Mouse (Mus musculus) monocyte, adult 2 months (primary cell): ENCODE measurements around the gene Ankrd63.

Experiments used
- DNase-seq, 2 experiments: peaks; one replicate each; pipeline ENCODE4 v3.0.0; 2022; ENCODE audit warnings: low spot score in 2 of 2, low read depth in 1 of 2

The Ankrd63 gene

DNA sequence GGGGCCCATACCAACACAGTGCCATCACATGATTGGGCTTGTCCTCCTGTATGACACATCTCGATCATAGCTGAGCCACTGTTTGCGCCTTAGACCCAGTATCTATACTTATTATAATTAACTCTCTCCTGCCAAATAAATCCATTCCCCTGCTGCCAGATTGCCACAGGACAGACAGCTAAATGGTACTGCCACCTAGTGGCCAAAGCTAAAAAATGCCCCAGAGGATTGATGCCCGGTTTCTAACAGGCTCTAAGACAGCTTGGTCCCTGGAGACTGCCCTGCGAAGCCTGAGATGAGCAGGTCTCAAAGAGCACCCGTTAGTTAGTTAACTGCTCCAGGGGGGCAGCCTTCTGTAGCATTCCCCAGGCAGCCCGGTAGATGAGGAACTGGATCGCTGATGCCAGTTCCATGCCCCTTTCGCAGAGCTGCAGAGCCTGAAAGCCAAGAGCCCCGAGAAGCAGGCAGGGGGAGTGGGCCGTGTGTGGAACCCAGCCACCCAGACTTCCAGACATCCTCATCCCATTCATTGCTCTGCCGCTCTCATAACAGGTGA lies 8.0 kb downstream of the Ankrd63 start:
- peak in 1 of 2 experiments; percentile 32 for DNase-seq

DNA sequence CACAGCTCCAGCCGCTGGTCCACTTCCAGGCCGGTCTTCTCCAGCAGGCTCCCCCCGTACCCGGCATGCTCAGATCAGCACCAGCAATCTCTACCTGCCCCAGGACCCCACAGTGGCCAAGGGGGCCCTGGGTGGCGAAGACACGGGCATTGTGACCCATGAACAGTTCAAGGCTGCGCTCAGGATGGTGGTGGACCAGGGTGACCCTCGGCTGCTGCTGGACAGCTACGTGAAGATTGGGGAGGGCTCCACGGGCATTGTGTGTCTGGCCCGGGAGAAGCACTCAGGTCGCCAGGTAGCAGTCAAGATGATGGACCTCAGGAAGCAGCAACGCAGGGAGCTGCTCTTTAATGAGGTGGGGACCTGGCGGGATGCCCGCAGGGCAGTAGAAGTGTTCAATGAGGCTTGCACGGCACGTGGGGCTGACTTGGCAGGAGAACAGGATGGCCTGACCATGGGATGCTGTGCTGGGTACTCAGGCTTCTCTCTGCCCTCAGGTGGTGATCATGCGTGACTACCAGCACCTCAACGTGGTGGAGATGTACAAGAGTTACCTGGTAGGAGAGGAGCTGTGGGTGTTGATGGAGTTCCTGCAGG lies 10.3 kb downstream of the Ankrd63 start:
- no peak for DNase-seq

DNA sequence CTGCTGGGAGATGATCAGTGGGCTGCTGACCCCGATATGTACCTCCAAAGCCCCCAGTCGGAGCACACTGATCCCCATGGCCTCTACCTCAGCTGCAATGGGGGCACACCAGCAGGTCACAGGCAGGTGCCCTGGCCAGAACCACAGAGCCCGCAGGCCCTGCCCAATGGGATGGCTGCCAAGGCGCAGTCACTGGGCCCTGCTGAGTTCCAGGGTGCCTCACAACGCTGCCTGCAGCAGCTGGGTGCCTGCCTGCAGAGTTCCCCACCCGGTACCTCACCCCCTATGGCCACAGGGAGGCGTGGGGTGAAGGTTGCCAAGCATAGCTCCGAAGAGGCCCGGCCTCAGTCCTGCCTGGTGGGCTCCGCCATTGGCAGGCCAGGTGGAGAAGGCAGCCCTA lies 13.9 kb downstream of the Ankrd63 start:
- no peak for DNase-seq

DNA sequence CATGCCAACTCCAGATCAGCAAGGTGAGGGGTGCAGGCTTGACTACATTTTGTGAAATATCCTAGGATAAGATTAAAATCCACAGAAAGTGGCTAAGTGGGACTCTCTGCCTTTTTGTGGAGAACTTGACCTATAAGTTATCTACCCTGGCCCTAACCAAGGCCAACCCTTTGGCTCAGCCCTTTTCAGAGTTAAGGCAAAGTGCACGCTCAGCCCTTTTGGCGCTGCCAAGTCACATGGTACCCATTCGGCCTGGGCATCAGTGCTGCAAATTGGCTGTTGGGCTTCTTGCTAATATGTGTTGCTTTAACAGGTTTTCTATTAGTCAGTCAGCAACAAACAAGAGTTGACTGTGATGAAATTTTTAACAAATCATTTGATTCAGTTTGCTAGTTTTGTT lies 16.0 kb downstream of the Ankrd63 start:
- DNase-seq, result no peak

DNA sequence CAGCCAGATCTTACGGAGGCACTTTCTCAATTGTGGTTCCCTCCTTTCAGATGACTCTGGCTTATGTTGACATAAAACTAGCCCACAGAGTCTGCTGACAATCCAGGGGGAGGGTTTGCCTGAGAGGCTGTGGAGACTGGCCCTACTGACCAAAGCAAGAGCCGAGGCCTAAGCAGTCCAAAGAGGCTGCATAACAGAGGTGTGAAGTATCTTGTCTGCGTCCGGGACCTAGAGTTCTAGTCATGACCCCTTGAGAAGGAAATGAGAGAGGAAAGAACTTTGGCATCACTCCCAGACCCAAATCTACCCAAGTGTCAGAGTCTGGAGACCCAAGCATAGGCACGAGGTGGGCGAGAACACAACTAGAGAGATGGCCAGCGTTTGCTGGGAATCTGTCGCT lies 17.1 kb downstream of the Ankrd63 start:
- DNase-seq, result no peak

DNA sequence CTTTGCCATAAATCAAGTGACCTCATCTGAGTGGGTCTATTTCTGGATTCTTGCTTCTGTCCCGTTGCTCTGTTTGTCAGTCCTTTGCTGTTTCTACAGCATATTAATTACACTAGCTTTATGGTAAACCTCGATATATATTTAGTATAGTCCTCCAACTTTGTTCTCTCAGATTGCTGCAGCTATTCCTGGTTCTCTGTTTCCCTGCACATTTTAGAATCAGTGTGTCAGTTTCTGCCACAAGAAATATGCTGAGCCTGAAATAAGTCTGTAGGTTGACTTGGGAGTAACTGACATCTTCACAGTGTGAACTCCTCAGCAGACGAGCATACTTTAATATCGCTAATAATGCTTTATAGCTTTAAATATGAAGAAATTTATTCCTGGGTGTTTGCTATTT lies 18.7 kb downstream of the Ankrd63 start:
- no peak for DNase-seq

DNA sequence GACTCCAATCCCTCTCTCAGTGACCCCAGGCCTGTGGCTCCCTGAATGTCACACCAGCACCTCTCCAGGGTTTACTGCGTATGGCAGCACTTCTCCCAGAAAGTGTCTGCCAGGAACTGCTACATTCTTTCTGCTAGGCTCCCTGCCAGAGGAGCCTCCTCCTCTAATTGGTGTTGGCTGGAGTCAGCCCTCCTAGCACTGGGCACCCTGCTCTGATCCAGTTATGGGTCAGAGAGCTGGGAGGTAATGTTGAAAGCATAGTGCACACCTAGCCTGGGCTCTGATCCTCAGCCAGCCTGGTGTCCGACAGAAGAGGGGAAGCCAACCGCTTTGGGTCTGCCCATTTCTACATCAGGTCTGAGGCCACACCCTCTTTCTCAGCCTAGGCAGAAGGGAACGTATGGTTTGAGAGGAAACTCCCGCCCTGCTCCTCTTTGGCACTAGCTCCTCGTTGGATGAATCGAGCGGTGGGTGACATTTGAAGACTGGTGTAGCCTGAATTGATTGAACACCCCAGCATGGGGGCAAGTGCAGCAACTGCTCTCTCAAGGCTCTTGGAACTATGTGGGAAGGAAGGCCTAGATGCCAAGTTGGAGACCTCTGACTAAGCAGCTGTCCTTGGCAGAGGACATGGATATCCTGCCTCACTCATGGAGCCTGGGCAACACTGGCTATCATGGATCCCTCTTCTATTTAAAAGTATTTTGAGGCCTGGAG lies 21.1 kb downstream of the Ankrd63 start:
- DNase-seq, result no peak

DNA sequence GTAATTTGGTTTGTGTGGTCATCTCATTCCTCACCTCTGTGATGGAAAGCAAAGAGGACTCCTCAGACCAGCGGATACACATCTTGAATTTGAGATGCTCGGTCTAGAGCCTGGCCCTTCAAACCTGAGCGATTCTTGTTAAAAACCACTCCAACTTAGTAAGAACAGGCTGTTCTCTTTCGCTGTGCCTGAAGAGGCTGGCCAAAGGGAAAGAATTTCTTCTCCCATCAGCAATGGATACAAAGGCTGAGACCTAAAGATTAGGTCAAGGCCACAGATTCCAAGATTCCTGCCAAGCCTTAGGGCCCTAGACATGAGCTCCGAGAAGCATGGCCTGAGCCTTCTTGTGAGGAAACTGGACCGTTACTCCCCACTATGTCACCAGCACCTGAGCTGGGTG lies 22.8 kb downstream of the Ankrd63 start:
- DNase-seq, result no peak

DNA sequence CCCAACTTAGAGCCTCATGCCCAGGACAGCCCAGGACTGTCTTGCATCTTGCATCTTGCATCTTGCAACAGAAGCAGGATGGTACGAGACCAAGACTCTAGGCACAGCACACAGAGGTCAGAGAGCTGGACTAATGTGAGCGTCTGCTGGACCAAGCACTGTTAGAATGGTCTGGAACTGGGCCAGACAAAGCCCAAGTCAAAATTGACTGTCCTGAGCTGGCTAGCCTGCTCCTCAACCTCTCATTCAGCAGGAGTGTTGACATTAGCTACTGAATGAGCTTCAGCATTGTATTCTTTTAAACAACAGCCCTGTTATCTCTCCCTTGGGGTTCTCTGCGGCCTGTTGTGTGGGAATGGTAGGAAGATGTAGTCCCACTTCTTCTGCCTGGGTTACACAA lies 24.2 kb downstream of the Ankrd63 start:
- no peak for DNase-seq

DNA sequence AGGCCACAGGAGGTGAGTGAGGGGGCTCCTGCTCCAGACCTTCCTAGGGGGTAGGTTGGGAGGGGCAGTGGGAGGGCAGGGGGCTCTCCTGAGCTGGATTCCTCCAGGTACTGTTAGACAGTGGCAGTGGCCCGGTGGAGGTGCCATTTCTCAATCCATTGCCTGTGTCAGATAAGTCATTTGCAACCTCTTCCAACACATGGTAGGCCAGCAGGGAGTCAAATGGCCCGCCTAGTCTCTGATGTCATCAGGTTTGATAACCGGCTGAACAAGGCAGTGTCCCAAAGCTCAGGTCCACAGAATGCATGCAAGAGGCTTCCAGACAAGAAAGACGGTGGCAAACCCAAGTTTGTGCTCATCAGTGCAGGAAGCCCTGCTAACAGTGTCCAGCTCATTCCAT lies 25.9 kb downstream of the Ankrd63 start:
- DNase-seq, result no peak

DNA sequence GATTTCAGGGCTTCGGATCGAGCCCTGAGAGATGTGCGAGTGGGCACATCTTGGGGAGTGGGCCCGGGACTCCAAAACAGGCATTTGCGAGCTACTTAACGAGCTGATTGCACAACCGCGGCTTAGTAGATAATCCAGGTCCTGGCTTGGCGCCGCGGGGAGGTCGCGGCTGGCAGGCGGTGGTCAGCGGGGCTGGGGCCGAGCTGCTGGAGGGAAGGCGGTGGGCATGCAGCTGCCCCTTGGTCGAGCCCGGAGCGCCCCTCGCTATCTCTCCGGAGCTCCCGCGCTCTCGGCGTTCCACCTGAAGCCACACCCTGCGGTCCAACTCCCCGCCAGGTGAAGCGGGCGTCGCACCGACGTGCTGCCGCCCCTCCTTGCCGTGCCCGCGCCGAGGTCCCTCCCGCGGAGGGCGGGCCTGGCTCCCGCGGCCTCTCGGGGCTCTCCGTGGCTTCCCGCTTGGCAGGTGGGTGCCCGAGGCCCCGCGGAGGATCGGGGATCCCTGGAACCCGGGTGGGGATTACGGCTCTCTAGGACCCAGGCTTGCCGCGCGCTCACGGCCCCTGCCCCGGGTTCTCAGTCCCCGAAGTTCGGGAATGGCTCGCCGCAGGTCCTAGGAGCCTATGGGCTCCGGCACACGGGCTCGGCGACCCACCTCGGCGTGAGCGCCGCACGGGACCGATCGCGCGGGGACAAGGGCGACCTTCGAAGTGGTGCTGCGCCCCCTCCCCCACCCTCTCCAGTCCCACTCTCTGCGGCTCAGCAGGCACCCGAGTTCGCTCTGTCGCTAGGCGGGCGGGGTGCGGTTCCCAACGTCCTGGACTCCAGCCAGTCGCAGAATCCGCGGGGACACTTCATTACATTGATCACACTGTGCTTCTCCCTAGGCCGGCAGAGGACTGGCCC lies 26.7 kb downstream of the Ankrd63 start:
- DNase-seq, result no peak

DNA sequence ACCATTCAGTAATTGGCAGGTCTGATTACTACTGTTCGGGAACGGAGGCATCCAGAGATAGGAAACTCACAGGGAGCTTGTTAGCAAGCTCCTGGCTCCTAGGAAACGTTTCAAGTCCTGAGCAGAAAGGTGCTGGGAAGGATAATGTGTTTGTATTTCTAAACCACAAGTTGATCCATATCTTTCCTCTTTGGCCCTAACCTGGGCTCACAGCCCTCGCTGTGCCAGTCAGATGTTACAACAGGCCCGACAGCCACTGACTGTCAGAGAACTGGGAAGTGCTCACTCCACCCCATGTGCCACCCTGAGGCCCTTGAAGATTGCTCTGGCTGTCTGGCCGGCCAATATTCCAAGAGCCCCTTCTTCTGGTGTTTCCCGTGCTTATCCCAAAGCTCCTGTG lies 29.3 kb downstream of the Ankrd63 start:
- no peak for DNase-seq

DNA sequence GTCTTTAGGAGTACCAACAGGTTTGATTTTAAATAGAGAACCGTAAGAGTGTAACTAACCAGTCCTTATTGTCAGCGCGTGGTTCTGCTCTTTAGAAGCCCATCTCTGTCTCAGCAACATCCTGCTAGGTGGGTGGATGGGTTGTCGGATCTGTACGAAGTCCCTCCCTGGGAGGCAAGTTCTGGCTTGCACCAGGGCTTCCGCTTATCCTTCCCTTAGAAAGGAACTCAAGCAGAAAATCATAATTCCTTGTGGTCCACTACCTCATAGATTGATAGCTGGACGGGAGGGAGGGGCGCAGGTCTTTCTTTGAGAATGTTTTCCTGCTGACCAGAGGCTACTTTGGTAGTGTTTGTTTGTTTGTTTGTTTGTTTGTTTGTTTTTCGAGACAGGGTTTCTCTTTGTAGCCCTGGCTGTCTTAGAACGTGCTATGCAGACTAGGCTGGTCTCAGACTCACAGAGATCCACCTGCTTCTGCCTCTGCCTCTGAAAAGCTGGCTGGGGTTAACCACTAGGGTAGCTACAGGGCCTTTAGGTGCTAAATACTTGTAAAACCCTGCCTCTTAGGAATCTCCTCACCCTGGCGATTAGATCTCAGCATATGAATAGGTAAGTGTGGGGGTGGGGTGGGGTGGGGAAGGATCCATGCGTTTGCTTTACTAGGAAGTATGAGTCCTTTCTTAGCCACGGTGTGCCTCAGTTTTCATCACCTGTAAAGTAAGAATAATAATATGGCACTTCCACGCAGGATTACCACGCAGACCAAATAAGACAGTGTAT lies 29.9 kb downstream of the Ankrd63 start:
- no peak for DNase-seq

DNA sequence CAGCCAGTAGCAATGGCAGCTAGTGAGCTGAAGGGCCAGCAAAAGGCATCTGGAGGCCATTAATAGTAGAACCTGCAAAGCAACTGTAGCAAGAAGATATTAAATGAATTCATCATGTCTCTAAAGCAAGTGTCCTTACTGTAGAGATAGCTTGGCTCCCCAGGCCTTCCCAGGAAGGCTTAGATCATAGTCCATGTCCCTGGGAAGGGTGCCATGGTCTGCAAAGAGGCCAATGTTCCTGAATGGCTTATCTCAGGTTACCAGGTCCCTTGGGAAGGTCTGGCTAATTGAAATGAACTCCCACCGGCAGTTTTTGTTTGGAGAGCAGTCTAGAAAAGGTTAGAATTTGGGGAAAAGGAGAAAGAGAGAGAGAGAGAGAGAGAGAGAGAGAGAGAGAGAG lies 32.0 kb downstream of the Ankrd63 start:
- DNase-seq, result no peak

DNA sequence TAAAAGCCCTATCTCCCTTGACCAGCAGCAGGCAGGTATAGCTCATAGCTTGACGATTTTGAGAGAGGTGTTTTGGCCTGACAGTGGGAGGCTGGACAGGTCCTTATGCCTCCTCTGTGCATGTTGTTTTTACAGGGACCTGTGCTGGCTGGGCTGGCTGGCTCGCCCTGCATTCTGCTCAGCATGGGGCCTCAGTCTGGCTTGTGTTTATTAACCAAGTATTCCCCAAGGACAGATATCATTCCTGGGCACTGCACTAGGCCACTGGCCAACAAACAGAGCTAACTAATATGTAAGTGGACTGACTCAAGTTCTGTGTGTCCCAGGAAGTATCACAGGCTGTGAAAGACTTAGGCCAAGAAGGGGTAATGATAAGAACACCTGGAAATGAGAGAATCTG lies 34.0 kb downstream of the Ankrd63 start:
- no peak for DNase-seq

DNA sequence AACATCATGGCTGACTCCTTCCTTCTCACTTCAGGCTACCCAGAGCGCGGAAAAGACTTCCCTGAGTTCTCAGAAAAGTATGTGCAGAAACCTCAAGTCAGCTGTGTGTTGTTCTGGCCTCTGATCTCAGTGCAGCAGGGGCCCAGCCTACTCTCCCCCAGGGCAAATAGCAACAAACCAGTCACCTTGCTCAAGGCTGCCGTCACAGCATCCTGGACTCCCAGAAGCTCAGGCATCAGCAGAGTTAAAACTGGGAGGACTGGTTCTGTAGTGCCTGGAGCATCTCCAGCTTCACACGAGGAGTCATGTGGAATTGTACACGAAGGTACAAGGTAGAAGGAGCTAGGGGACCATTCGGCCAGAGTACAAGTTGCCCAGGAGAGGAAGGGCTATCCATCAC lies 34.5 kb downstream of the Ankrd63 start:
- no peak for DNase-seq

DNA sequence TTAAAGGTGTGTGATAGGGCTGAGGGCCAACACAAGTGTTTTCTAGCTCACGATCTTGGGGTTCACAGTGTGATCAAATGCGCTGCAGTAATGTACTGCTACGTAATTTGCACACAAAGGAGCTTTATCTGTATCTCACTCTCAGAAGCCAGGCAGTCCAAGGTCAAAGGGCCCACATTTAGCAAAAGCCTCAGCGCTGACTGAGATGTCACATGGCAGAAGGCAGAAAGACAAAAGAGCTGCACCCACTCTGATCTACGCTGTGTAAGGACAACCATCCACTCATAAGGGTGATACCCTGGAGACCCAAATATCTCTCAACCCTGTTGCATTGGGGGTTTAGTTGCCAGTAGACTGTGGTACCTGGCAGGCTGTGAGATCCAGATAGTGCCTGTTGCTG lies 36.6 kb downstream of the Ankrd63 start:
- no peak for DNase-seq

DNA sequence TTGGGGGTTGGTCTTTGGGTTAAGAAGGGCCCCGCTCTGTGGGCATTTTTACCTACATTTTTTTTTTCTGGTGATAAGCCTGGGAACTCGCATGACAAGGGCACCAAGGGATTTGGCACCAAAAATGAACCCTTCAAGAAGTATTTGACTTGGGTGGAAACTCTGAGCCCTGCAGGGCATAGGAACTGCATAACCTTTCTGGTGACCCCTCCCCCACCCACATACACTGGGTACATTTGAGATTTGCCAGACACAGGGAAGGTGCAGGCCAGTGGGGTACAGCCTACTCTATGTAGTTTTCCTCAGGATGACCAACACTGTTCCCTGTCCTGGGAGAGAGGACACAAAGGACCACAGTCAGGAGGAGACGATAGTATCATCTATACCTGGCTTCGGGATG lies 38.1 kb downstream of the Ankrd63 start:
- no peak for DNase-seq

DNA sequence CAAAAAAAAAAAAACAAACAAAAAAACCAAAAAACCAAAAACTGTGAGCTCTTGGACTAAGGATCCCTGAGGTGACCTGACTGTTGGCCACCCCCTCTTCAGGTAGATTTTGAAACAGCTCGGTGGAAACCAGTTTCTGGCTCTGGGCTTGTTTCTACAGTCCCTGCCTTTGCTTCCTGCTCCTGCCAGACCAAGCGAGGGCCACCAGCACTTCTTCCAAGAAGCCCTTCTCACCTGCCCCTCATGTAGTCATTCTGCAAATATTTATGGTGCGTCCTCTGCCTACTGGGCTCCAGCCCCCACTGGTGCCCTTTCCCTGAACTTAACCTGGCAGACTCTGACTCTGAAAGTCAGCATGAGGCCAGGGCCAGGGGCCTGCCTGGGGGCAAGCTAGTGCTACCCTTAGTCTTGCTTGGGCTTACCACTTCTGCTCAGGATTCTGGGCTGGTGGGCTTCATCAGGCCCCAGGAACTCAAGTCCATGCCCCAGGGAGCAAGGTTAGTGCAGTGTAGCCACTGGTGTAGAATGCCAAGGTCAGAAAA lies 38.7 kb downstream of the Ankrd63 start:
- DNase-seq, result no peak

DNA sequence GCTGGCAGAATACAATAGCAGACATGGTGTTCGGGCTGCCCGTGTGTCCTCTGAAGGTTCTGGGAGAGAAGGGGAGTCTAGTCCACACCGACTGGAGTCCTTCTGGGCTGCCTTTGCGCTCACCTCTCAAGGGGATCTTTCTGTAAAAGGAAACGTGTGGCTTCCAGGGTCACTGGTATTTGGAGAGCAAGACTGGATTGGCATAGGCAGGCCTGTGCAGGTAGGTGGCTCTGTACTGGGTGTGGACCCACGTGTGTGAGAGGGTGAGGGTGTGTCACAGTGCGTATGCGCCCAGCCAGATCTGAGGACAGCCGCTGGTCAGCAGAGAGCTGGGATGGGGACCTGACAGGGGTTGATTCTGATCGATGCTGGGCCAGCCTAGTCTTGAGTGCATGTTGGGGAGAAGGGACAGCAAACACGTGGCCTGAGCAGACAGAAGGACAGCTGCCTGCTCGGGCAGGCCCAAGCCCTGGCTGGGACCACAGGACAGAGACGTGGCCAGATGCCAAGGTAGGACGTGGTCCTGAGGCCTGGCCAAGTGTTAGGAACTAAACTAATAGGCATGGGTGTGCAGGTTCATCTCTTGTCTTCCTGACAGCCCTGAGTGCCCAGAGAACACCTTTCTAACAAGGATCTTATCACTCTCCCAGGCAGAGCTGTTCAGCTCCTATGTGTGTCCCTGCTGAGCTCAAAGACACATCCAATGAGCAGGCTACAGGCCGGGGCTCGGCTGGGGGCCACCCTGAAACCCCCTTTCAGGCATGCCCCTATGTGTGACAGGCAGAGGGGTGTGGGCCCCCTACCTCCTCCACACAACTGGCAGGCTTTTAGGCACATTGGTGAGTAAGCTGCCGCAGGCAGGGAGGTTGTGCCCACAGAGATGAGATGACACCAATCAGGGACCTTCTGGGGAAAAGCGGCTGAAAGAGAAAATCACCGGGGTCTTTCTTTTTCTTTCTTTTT lies 39.7 kb downstream of the Ankrd63 start:
- no peak for DNase-seq
